Mouse (Mus musculus) duodenum, adult 2 months (tissue): Measurements from ENCODE around the gene Actc1. TPM values are rescaled to one million over a fixed set of nuclear protein-coding genes. Genes with fewer than 3 reads are reported as not detected.

Source experiments
- polyA plus RNA-seq: library from polyadenylated mRNA; depleted of rRNA; stranded (reverse); fragments of >200 nt; gene quantifications from 2 replicates; pipeline ENCODE4 v1.2.3, GENCODE M21; 2012; ENCODE audit warnings: low replicate concordance; rRNA removed

Gene Actc1
- 1.1 and 2.0 TPM in 2 replicates for polyA plus RNA-seq

GRCm38 (mm10) chr2:114052696-114053598, at the start of gene Actc1:
Gene Actc1, minus strand, starts transcription at chr2:114053548.

GRCm38 (mm10) chr2:114013295-114013771, 40.0 kb downstream of the Actc1 start, which contains the start of gene Gjd2:
Gene Gjd2, minus strand, starts transcription at chr2:114013619.

Other genes with a start within 250 kb of the Actc1 start
- 0.76 and 1.5 TPM in 2 replicates for gene Scg5, start 224.4 kb downstream of the Actc1 start, polyA plus RNA-seq
- 0.65 and 0.86 TPM in 2 replicates for gene Arhgap11a, start 204.9 kb downstream of the Actc1 start, polyA plus RNA-seq
- gene Gjd2, start 39.9 kb downstream of the Actc1 start, polyA plus RNA-seq: 0.18 TPM in 1 of 2 replicates, not detected in the other
- 5.9 and 11.7 TPM in 2 replicates for gene Aqr, start 133.5 kb upstream of the Actc1 start, polyA plus RNA-seq
- gene Zfp770, start 147.9 kb upstream of the Actc1 start, polyA plus RNA-seq: 0.07 and 0.12 TPM in 2 replicates